In genomic region chr12:29882871-29883617, GRCm38 (mm10) we compare ENCODE assay signal across 9 mouse cellular contexts. TPM values are rescaled to one million over a fixed set of nuclear protein-coding genes. Genes with fewer than 3 reads are reported as not detected.
DNase-seq lines count a peak whose midpoint lies in the region; ATAC-seq lines count a peak whose summit lies in the region.
"Had no signal": no experiment of that assay in that cellular context is flagged by ENCODE, and none has a peak within 500 bp of the region (broad histone marks: within the 10 kb centered on the region; RNA-seq: fewer than 3 reads in every experiment).

No protein-coding gene starts in this region.

- H3K4me3 ChIP-seq in limb, embryonic 11.5 days (ENCODE audit: low read depth, low read length), result no peak overlapping the region
- H3K4me3 ChIP-seq: megakaryocyte, embryonic 14.5 days had no signal

- no peaks in the 10 kb centered on the region for H3K36me3 ChIP-seq in limb, embryonic 11.5 days (ENCODE audit: control insufficient read depth, insufficient read depth, low read length)

- no peaks in the 10 kb centered on the region for H3K27me3 ChIP-seq in limb, embryonic 11.5 days (ENCODE audit: control insufficient read depth, insufficient read depth, low read length)
- H3K27me3 ChIP-seq: megakaryocyte, embryonic 14.5 days had no signal

- peak; percentile 31 for DNase-seq in urinary bladder, adult 2 months (ENCODE audit: low spot score)
- no peak for DNase-seq in urinary bladder, postnatal 4 days (ENCODE audit: low spot score in 2 of 2)
- DNase-seq in embryo, embryonic 10.5 days (ENCODE audit: low spot score), result peak; percentile 84
- peak; percentile 69 for DNase-seq in gastrocnemius, postnatal 10 days
- DNase-seq in kidney, adult 9 months, result peak; percentile 33
- DNase-seq in limb, embryonic 11.5 days (ENCODE audit: low spot score), result peak; percentile 82
- peak; percentile 32 for DNase-seq in ovary, adult 18-20 months (ENCODE audit: low spot score)

- no peak for ATAC-seq in limb, embryonic 11.5 days (ENCODE audit: insufficient number of reproducible peaks, low FRiP score, low TSS enrichment, low read depth)
- ATAC-seq in inflammation-experienced regulatory T-cells, adult 6 months, result no peak

- no peaks in the 10 kb centered on the region for H3K9me3 ChIP-seq in limb, embryonic 11.5 days (ENCODE audit: control insufficient read depth, low read length)

- H3K27ac ChIP-seq in limb, embryonic 11.5 days (replicated peaks; ENCODE audit: low read depth, low read length), result no peak overlapping the region

- H3K9ac ChIP-seq in limb, embryonic 11.5 days (ENCODE audit: low read length), result no peak overlapping the region

- H3K4me1 ChIP-seq in limb, embryonic 11.5 days (ENCODE audit: control insufficient read depth, insufficient read depth, low read length), result 0 out of 2 replicates have a peak, but pooled peaks cover 3% of the 10 kb centered on the region
- H3K4me1 ChIP-seq: megakaryocyte, embryonic 14.5 days had no signal

- H3K4me2 ChIP-seq in limb, embryonic 11.5 days (ENCODE audit: low read depth, severe bottlenecking), result no peak overlapping the region

- WGBS in limb, embryonic 11.5 days, result 31% methylated on average over 9 of the region's 9 CpGs

RNA-seq across cellular contexts. Expression of gene Pxdn, which starts 54.4 kb away (rescaled TPM):
- polyA plus RNA-seq in urinary bladder, adult 2 months (2012; rRNA removed), result 32.2 and 43.4 TPM in 2 replicates
- 100 to 1,000 TPM in 1 of 2 experiments, 10 to 100 TPM in 1; 83.3 to 107 TPM for total RNA-seq in gastrocnemius, postnatal 10 days (2021)
- 134 and 146 TPM in 2 replicates for polyA plus RNA-seq in limb, embryonic 11.5 days (2014; fragmentation: Nextera tagmentation; extraction: Ambion mirVana)
- not detected for polyA plus RNA-seq in inflammation-experienced regulatory T-cells, adult 6 months (2017; shearing (Covaris generic))

Comparison
In these comparisons a context has a peak if more than half of its experiments do, and no peak if none do; other contexts are left out.
1. DNase-seq: peak in urinary bladder, adult 2 months (single experiment), embryo, embryonic 10.5 days (single experiment), gastrocnemius, postnatal 10 days (single experiment), kidney, adult 9 months (single experiment), limb, embryonic 11.5 days (single experiment) and ovary, adult 18-20 months (single experiment); none in urinary bladder, postnatal 4 days (0 of 2).
2. RNA of gene Pxdn, which starts 54.4 kb away (polyA plus RNA-seq): 134 to 146 TPM in limb, embryonic 11.5 days and 32.2 to 43.4 TPM in urinary bladder, adult 2 months; not detected in inflammation-experienced regulatory T-cells, adult 6 months; every median in the first group is over 10 times any median in the second.